Mouse (Mus musculus) heart, embryonic 13.5 days (tissue): ENCODE data around the gene Acat1. TPM values are rescaled to one million over a fixed set of nuclear protein-coding genes. Genes with fewer than 3 reads are reported as not detected.

ENCODE experiments used
- ATAC-seq: fragments of 200-750 bp; cut with Nextera tagmentation; 2 replicates; pipeline ENCODE4 v1.8.0; 2017; ENCODE audit warnings: moderate TSS enrichment; ENCODE audit not compliant: insufficient number of reproducible peaks, low FRiP score, low TSS enrichment; ENCODE audit errors: extremely low read depth
- H3K27ac ChIP-seq: fragments of 300-500 bp; sonication (generic); replicated peaks from 2 replicates; pipeline ENCODE4 v1.5.1; 2015; ENCODE audit warnings: moderate library complexity, mild to moderate bottlenecking, inconsistent platforms
- H3K27me3 ChIP-seq: fragments of 300-500 bp; sonication (generic); replicated peaks from 2 replicates; pipeline ENCODE4 v1.6.1; 2015; ENCODE audit warnings: mild to moderate bottlenecking, inconsistent platforms
- H3K36me3 ChIP-seq: fragments of 300-500 bp; sonication (generic); 2 replicates; pipeline ENCODE4 v1.6.1; 2015; ENCODE audit warnings: mild to moderate bottlenecking, inconsistent platforms
- H3K4me1 ChIP-seq: fragments of 300-500 bp; sonication (generic); 2 replicates; pipeline ENCODE4 v1.6.1; 2015; ENCODE audit warnings: inconsistent platforms
- H3K4me2 ChIP-seq: fragments of 300-500 bp; sonication (generic); 2 replicates; pipeline ENCODE4 v1.6.1; 2015; ENCODE audit warnings: inconsistent platforms, mild to moderate bottlenecking, moderate library complexity
- H3K4me3 ChIP-seq: fragments of 300-500 bp; sonication (generic); 2 replicates; pipeline ENCODE4 v1.5.1; 2015; ENCODE audit warnings: moderate library complexity, mild to moderate bottlenecking, inconsistent platforms
- H3K9ac ChIP-seq: fragments of 300-500 bp; sonication (generic); 2 replicates; pipeline ENCODE4 v1.6.1; 2015; ENCODE audit warnings: inconsistent platforms, mild to moderate bottlenecking, moderate library complexity
- H3K9me3 ChIP-seq: fragments of 300-500 bp; sonication (generic); 2 replicates; pipeline ENCODE4 v1.6.1; 2016; ENCODE audit warnings: inconsistent platforms
- WGBS: fragments of 180-500 bp; shearing (Covaris S2); methylation state at CpG from one replicate; pipeline ENCODE4 v1.1.7; 2015; ENCODE audit warnings: mixed read lengths; 5-methylcytosine and 5-hydroxymethylcytosine counted together
- polyA plus RNA-seq: library from polyadenylated mRNA; unstranded; fragments of >200 nt; fragmentation: Nextera tagmentation; extraction: Ambion mirVana; gene quantifications from 2 replicates; pipeline ENCODE4 v1.2.1, GENCODE M21; 2015

Gene Acat1
- polyA plus RNA-seq, 1 experiment from 2014 or later = 172 TPM

GRCm38 (mm10) chr9:53598631-53599030 is 11.6 kb downstream of the Acat1 start:
- H3K4me2 ChIP-seq = no peak overlapping the region
- no peak overlapping the region for H3K27ac ChIP-seq
- no peaks in the 10 kb centered on the region for H3K9me3 ChIP-seq
- 76% methylated on average over 6 of the region's 6 CpGs for WGBS
- no peak overlapping the region for H3K9ac ChIP-seq
- H3K4me3 ChIP-seq = no peak overlapping the region
- no peak for ATAC-seq
- H3K27me3 ChIP-seq = no peaks in the 10 kb centered on the region
- peaks cover 14% of the 10 kb centered on the region for H3K4me1 ChIP-seq
- H3K36me3 ChIP-seq = peaks cover 43% of the 10 kb centered on the region

- H3K27me3 ChIP-seq = no peaks in the 10 kb centered on the region
- ATAC-seq = no peak
Observed at GRCm38 (mm10) chr9:53596971-53597600, 13.1 kb downstream of the Acat1 start.

GRCm38 (mm10) chr9:53594764-53595163 is 15.4 kb downstream of the Acat1 start:
- ATAC-seq = no peak
- H3K4me2 ChIP-seq = no peak overlapping the region
- H3K27me3 ChIP-seq = no peaks in the 10 kb centered on the region
- H3K36me3 ChIP-seq = peaks cover 70% of the 10 kb centered on the region
- no peak overlapping the region for H3K9ac ChIP-seq
- H3K9me3 ChIP-seq = no peaks in the 10 kb centered on the region
- no peak overlapping the region for H3K4me3 ChIP-seq
- no peaks in the 10 kb centered on the region for H3K4me1 ChIP-seq
- 17% methylated on average over 3 of the region's 3 CpGs for WGBS
- no peak overlapping the region for H3K27ac ChIP-seq

More at GRCm38 (mm10) chr9:53596971-53597600, 13.1 kb downstream of the Acat1 start:
- Histone ChIP-seq H3K27ac (no peak overlapping the region), H3K36me3 (peaks cover 48% of the 10 kb centered on the region), H3K9ac (no peak overlapping the region), H3K4me3 (no peak overlapping the region), H3K9me3 (no peaks in the 10 kb centered on the region), H3K4me2 (no peak overlapping the region), H3K4me1 (0 out of 2 replicates have a peak, but pooled peaks cover 5% of the 10 kb centered on the region)
- 85% methylated on average over 4 of the region's 4 CpGs for WGBS

GRCm38 (mm10) chr9:53581870-53582269 is 28.3 kb downstream of the Acat1 start:
- Histone ChIP-seq H3K9ac (no peak overlapping the region), H3K27ac (no peak overlapping the region), H3K4me3 (no peak overlapping the region), H3K36me3 (peaks cover 91% of the 10 kb centered on the region), H3K27me3 (no peaks in the 10 kb centered on the region), H3K4me1 (no peaks in the 10 kb centered on the region), H3K9me3 (no peaks in the 10 kb centered on the region), H3K4me2 (no peak overlapping the region)
- 85% methylated on average over 4 of the region's 4 CpGs for WGBS
- ATAC-seq = no peak

GRCm38 (mm10) chr9:53575721-53576120 is 34.5 kb downstream of the Acat1 start:
- Histone ChIP-seq H3K4me1 (no peaks in the 10 kb centered on the region), H3K27me3 (no peaks in the 10 kb centered on the region), H3K4me2 (no peak overlapping the region), H3K9me3 (no peaks in the 10 kb centered on the region), H3K9ac (no peak overlapping the region), H3K36me3 (peaks cover 79% of the 10 kb centered on the region), H3K27ac (no peak overlapping the region), H3K4me3 (no peak overlapping the region)
- ATAC-seq = no peak
- WGBS = 83% methylated on average over 5 of the region's 5 CpGs

GRCm38 (mm10) chr9:53572516-53573307 is 37.5 kb downstream of the Acat1 start:
- H3K4me2 ChIP-seq = no peak overlapping the region
- 73% methylated on average over 7 of the region's 7 CpGs for WGBS
- H3K4me1 ChIP-seq = no peaks in the 10 kb centered on the region
- no peaks in the 10 kb centered on the region for H3K27me3 ChIP-seq
- no peak for ATAC-seq
- peaks cover 75% of the 10 kb centered on the region for H3K36me3 ChIP-seq
- no peaks in the 10 kb centered on the region for H3K9me3 ChIP-seq
- no peak overlapping the region for H3K27ac ChIP-seq
- no peak overlapping the region for H3K9ac ChIP-seq
- no peak overlapping the region for H3K4me3 ChIP-seq

GRCm38 (mm10) chr9:53570662-53571061 is 39.5 kb downstream of the Acat1 start:
- Histone ChIP-seq H3K4me2 (no peak overlapping the region), H3K4me3 (no peak overlapping the region), H3K36me3 (peaks cover 77% of the 10 kb centered on the region), H3K9me3 (no peaks in the 10 kb centered on the region), H3K27ac (no peak overlapping the region), H3K27me3 (no peaks in the 10 kb centered on the region), H3K4me1 (no peaks in the 10 kb centered on the region), H3K9ac (no peak overlapping the region)
- ATAC-seq = no peak
- 85% methylated on average over 6 of the region's 6 CpGs for WGBS

GRCm38 (mm10) chr9:53537336-53537965 is 72.7 kb downstream of the Acat1 start:
- H3K4me3 ChIP-seq = peak overlapping the region; percentile 98
- ATAC-seq = no peak
- peaks cover 27% of the 10 kb centered on the region for H3K4me1 ChIP-seq
- peak overlapping the region; percentile 83 for H3K4me2 ChIP-seq
- H3K9me3 ChIP-seq = no peaks in the 10 kb centered on the region
- H3K36me3 ChIP-seq = peaks cover 9% of the 10 kb centered on the region
- H3K9ac ChIP-seq = peak overlapping the region; percentile 96
- H3K27me3 ChIP-seq = no peaks in the 10 kb centered on the region
- H3K27ac ChIP-seq = peak overlapping the region; percentile 95
- WGBS = 0% methylated on average over 32 of the region's 34 CpGs

GRCm38 (mm10) chr9:53536558-53537320 is 73.4 kb downstream of the Acat1 start, which contains the start of the genes Atm and Npat:
Atm (minus strand) TSS chr9:53536740.
Npat (plus strand) TSS chr9:53537047.
- ATAC-seq = peak; percentile 99
- H3K4me3 ChIP-seq = peak within 1 kb of the TSS; percentile 98
- H3K9me3 ChIP-seq = no peaks in the 10 kb centered on the region
- peaks cover 13% of the 10 kb centered on the region for H3K36me3 ChIP-seq
- H3K27ac ChIP-seq = peak within 1 kb of the TSS; percentile 95
- under 1% methylated on average over 69 of the region's 69 CpGs for WGBS
- peak within 1 kb of the TSS; percentile 96 for H3K9ac ChIP-seq
- H3K4me1 ChIP-seq = peaks cover 27% of the 10 kb centered on the region
- no peaks in the 10 kb centered on the region for H3K27me3 ChIP-seq
- H3K4me2 ChIP-seq = peak within 1 kb of the TSS; percentile 92

- Histone ChIP-seq H3K36me3 (peaks cover 21% of the 10 kb centered on the region), H3K9me3 (no peaks in the 10 kb centered on the region), H3K27me3 (no peaks in the 10 kb centered on the region), H3K27ac (peak overlapping the region; percentile 72), H3K4me1 (peaks cover 27% of the 10 kb centered on the region), H3K4me3 (peak overlapping the region; percentile 98), H3K9ac (peak overlapping the region; percentile 86), H3K4me2 (peak overlapping the region; percentile 92)
- no peak for ATAC-seq
- WGBS = 13% methylated on average over 17 of the region's 17 CpGs
Observed at GRCm38 (mm10) chr9:53535416-53536320, 74.5 kb downstream of the Acat1 start.
